Mouse (Mus musculus) limb, embryonic 11.5 days (tissue): ENCODE measurements around the gene Ficd. TPM values are rescaled to one million over a fixed set of nuclear protein-coding genes. Genes with fewer than 3 reads are reported as not detected.

ENCODE experiments used
- ATAC-seq: fragments of 200-750 bp; cut with Nextera tagmentation; 2 replicates; pipeline ENCODE4 v1.8.0; 2017; ENCODE audit warnings: low read depth; ENCODE audit not compliant: insufficient number of reproducible peaks, low FRiP score, low TSS enrichment
- DNase-seq: peaks from one replicate; pipeline ENCODE4 v3.0.0-alpha.2; 2015; ENCODE audit warnings: low spot score
- H3K27ac ChIP-seq: fragments of 300-500 bp; sonication (generic); replicated peaks from 2 replicates; pipeline ENCODE4 v1.5.1; 2014; ENCODE audit warnings: low read depth, mild to moderate bottlenecking, low read length
- H3K27me3 ChIP-seq: fragments of 300-500 bp; sonication (generic); 2 replicates; pipeline ENCODE4 v1.6.1; 2014; ENCODE audit warnings: mild to moderate bottlenecking, low read length, mixed read lengths; ENCODE audit not compliant: control insufficient read depth, insufficient read depth
- H3K36me3 ChIP-seq: fragments of 300-500 bp; sonication (generic); 2 replicates; pipeline ENCODE4 v1.6.1; 2014; ENCODE audit warnings: mild to moderate bottlenecking, low read length, moderate library complexity, mixed read lengths; ENCODE audit not compliant: control insufficient read depth, insufficient read depth
- H3K4me1 ChIP-seq: fragments of 300-500 bp; sonication (generic); 2 replicates; pipeline ENCODE4 v1.6.1; 2014; ENCODE audit warnings: low read length, mixed read lengths; ENCODE audit not compliant: control insufficient read depth, insufficient read depth
- H3K4me2 ChIP-seq: fragments of 300-500 bp; sonication (generic); 2 replicates; pipeline ENCODE4 v1.6.1; 2014; ENCODE audit warnings: low read depth, mild to moderate bottlenecking, moderate library complexity; ENCODE audit not compliant: severe bottlenecking
- H3K4me3 ChIP-seq: fragments of 300-500 bp; sonication (generic); 2 replicates; pipeline ENCODE4 v1.5.1; 2014; ENCODE audit warnings: low read depth, low read length
- H3K9ac ChIP-seq: fragments of 300-500 bp; sonication (generic); 2 replicates; pipeline ENCODE4 v1.6.1; 2014; ENCODE audit warnings: mild to moderate bottlenecking, low read length
- H3K9me3 ChIP-seq: fragments of 300-500 bp; sonication (generic); 2 replicates; pipeline ENCODE4 v1.6.1; 2016; ENCODE audit warnings: low read length; ENCODE audit not compliant: control insufficient read depth
- WGBS: fragments of 180-500 bp; shearing (Covaris S2); extraction: QIAGEN DNeasy Blood & Tissue Kit; methylation state at CpG from one replicate; pipeline ENCODE4 v1.1.7; 2014; 5-methylcytosine and 5-hydroxymethylcytosine counted together
- polyA plus RNA-seq: library from polyadenylated mRNA; unstranded; fragments of >200 nt; fragmentation: Nextera tagmentation; extraction: Ambion mirVana; gene quantifications from 2 replicates; pipeline ENCODE4 v1.2.1, GENCODE M21; 2014

The Ficd gene
- 3.5 and 3.7 TPM in 2 replicates for polyA plus RNA-seq

DNA sequence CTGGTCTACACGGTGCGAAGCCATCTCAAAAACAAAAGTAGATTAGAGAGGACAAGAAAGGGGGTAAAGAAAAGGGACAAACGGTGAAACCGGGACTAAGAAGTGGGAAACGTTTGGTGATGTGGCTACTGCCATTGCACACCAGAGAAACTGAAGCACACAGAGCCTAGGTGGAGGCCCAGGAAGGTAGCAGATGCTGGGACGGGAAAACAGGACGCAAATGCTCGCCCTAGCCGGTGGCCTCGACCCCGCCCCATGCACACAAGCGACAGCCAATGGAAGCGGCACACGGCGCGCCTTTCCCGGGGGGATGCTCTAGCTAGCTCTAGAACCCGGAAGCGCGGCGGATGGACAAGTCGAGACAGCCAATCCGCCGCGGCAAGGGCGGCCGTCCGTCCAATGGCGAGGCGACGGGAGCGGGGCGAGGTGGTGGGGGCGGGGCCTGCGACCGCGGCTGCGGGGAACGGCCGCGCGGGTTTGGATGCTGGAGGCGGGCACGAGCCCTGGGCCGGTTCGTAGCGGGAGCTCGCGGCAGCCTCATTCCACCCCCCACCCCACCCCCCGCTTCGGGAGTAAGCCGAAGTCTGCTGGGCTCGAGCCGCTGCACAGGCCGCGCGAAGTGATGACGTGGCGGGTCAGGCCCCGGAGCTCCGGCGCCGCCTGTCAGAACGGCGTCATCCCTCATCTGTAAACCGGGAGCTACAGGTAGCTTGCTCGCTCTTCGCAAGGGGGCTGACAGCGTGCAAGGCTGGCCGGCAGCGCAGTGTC, at the start of gene Ficd:
Gene Ficd, plus strand, starts transcription at position 459 of the 768 bp plus-strand sequence.
- WGBS, result under 1% methylated on average over 71 of the region's 71 CpGs
- H3K36me3 ChIP-seq, result 0 out of 2 replicates have a peak, but pooled peaks cover 3% of the 10 kb centered on the region
- H3K4me1 ChIP-seq, result peaks cover 8% of the 10 kb centered on the region
- ATAC-seq, result peak; percentile 94
- H3K4me2 ChIP-seq, result peak within 1 kb of the TSS; percentile 72
- H3K9ac ChIP-seq, result peak within 1 kb of the TSS; percentile 58
- peak; percentile 98 for DNase-seq
- H3K27ac ChIP-seq, result peak within 1 kb of the TSS; percentile 86
- H3K27me3 ChIP-seq, result no peaks in the 10 kb centered on the region
- H3K4me3 ChIP-seq, result peak within 1 kb of the TSS; percentile 57
- no peaks in the 10 kb centered on the region for H3K9me3 ChIP-seq

GRCm38 (mm10) chr5:113687514-113687913, 48.1 kb upstream of the Ficd start:
- Histone ChIP-seq H3K4me1 (peaks cover 12% of the 10 kb centered on the region), H3K27me3 (no peaks in the 10 kb centered on the region), H3K9me3 (no peaks in the 10 kb centered on the region), H3K27ac (no peak overlapping the region), H3K36me3 (no peaks in the 10 kb centered on the region), H3K9ac (no peak overlapping the region), H3K4me3 (no peak overlapping the region), H3K4me2 (no peak overlapping the region)
- DNase-seq (no peak), ATAC-seq (no peak)
- WGBS, result 87% methylated on average over 5 of the region's 5 CpGs

DNA sequence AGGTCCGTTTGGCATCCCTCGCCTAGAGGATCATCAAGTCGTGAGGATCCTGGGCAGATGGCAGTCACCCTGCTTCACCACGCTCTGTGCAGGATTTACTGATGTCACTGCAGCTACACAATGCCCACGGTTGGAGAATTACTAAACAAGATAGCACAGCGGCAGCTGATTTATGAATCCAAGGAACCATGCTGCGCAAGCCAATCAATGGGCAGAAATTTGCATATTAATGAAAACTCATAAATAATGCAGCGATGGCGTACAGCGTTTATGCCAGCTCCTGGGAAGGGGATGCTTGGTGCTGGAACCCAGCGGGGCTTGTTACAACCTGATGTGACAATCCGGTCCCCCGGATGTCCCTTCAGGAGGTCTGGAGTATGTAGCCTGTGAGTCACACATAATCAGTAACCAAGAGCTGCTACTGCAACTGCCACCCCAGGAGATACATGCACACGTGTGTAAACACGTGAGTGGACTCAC, 45.5 kb upstream of the Ficd start:
- Histone ChIP-seq H3K4me3 (no peak overlapping the region), H3K4me2 (no peak overlapping the region), H3K27ac (no peak overlapping the region), H3K36me3 (no peaks in the 10 kb centered on the region), H3K9ac (no peak overlapping the region), H3K4me1 (peaks cover 25% of the 10 kb centered on the region), H3K27me3 (no peaks in the 10 kb centered on the region), H3K9me3 (no peaks in the 10 kb centered on the region)
- 79% methylated on average over 15 of the region's 15 CpGs for WGBS
- no peak for ATAC-seq
- DNase-seq, result no peak

GRCm38 (mm10) chr5:113690866-113691265, 44.7 kb upstream of the Ficd start:
- Histone ChIP-seq H3K4me3 (no peak overlapping the region), H3K9ac (no peak overlapping the region), H3K9me3 (no peaks in the 10 kb centered on the region), H3K4me2 (no peak overlapping the region), H3K36me3 (no peaks in the 10 kb centered on the region), H3K27me3 (no peaks in the 10 kb centered on the region), H3K27ac (no peak overlapping the region), H3K4me1 (peaks cover 32% of the 10 kb centered on the region)
- 87% methylated on average over 2 of the region's 2 CpGs for WGBS
- DNase-seq (no peak), ATAC-seq (no peak)

- Histone ChIP-seq H3K27ac (no peak overlapping the region; the same call in 1 of the 2 replicates), H3K27me3 (no peaks in the 10 kb centered on the region), H3K9ac (no peak overlapping the region), H3K4me3 (no peak overlapping the region), H3K36me3 (no peaks in the 10 kb centered on the region), H3K4me2 (no peak overlapping the region), H3K9me3 (no peaks in the 10 kb centered on the region), H3K4me1 (peaks cover 29% of the 10 kb centered on the region)
- no peak for ATAC-seq
- no peak for DNase-seq
- WGBS, result 89% methylated on average over 8 of the region's 8 CpGs
These were observed 42.3 kb upstream of the Ficd start for GRCm38 (mm10) chr5:113693196-113693755.

- Histone ChIP-seq H3K36me3 (no peaks in the 10 kb centered on the region), H3K9ac (no peak overlapping the region), H3K4me3 (no peak overlapping the region), H3K4me2 (peak overlapping the region; percentile 8; the same call in 1 of the 2 replicates), H3K9me3 (no peaks in the 10 kb centered on the region), H3K4me1 (peaks cover 23% of the 10 kb centered on the region), H3K27ac (peak overlapping the region; percentile 89), H3K27me3 (no peaks in the 10 kb centered on the region)
- 40% methylated on average over 4 of the region's 4 CpGs for whole genome bisulfite sequencing
- ATAC-seq (no peak), DNase-seq (no peak)
These were observed 41.6 kb upstream of the Ficd start for GRCm38 (mm10) chr5:113694000-113694399.

- DNase-seq, result peak; percentile 80
- Histone ChIP-seq H3K4me3 (no peak overlapping the region), H3K27ac (peak overlapping the region; percentile 89), H3K27me3 (no peaks in the 10 kb centered on the region), H3K9me3 (no peaks in the 10 kb centered on the region), H3K4me1 (peaks cover 20% of the 10 kb centered on the region), H3K36me3 (no peaks in the 10 kb centered on the region), H3K9ac (no peak overlapping the region), H3K4me2 (peak overlapping the region; percentile 8; the same call in 1 of the 2 replicates)
- 12% methylated on average over 5 of the region's 5 CpGs for WGBS
- peak; percentile 78 for ATAC-seq
These were observed 41.2 kb upstream of the Ficd start for GRCm38 (mm10) chr5:113694415-113694814.

DNA sequence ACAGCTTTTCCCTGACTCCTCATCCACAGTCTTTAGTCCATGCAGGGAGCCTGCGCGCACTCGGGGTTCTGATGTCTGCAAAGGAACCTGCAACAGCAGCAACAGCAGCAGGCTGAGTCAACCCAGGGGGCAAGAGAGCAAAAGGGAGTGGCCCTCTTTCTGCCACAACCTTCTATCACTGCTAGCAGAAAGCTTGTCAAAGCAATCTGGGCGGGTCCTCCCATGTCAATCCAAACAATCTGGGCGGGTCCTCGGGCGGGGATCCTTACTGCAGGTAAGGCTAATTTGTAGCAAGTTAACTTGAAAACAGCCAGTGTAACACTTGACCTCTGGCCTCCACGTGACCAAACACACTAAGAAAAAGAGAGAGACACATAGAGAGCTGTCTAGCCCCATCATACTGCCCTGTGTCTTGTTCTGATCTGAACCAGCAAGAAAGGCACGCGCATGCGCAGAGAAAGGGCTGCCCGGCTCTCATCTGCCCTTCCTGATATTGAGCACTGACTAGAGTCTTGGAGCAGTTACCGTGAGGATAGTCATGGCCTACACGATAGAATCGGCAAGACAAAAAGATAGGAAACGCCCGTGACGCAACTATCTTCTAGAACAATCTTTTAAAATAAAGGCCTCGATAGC, 35.1 kb upstream of the Ficd start:
- WGBS, result 78% methylated on average over 19 of the region's 19 CpGs
- no peak overlapping the region for H3K4me3 ChIP-seq
- no peak overlapping the region for H3K9ac ChIP-seq
- DNase-seq, result no peak
- H3K36me3 ChIP-seq, result no peaks in the 10 kb centered on the region
- H3K9me3 ChIP-seq, result no peaks in the 10 kb centered on the region
- no peak overlapping the region for H3K4me2 ChIP-seq
- no peak for ATAC-seq
- H3K27me3 ChIP-seq, result no peaks in the 10 kb centered on the region
- no peak overlapping the region for H3K27ac ChIP-seq
- H3K4me1 ChIP-seq, result peaks cover 12% of the 10 kb centered on the region
